Mouse (Mus musculus): ENCODE measurements at regions not wholly inside any gene's neighbourhood (a gene's known extent, or its start where the extent isn't known, plus 50 kb on each side); places are given as distances from the start of the nearest gene placed in this dataset.

DNA sequence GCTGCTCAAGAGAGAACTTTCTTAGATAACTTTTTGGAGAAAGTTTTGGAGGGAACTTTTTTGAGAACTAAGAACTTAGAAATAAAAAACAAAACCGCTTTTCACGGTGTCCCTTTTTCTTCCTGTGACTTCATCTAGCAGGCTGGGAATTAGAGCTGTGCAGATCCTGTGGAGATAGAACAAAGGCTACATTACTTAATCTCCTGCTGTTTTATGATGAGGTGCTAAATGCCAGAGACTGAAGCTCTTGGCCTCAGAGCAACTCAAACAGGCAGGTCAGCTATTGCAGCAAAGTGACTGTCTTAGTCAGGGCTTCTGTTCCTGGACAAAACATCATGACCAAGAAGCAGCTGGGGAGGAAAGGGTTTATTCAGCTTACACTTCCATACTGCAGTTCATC lies 157.3 kb downstream of the Pth2r start:
- no peak for DNase-seq (ENCODE audit: low read depth, low spot score)

DNA sequence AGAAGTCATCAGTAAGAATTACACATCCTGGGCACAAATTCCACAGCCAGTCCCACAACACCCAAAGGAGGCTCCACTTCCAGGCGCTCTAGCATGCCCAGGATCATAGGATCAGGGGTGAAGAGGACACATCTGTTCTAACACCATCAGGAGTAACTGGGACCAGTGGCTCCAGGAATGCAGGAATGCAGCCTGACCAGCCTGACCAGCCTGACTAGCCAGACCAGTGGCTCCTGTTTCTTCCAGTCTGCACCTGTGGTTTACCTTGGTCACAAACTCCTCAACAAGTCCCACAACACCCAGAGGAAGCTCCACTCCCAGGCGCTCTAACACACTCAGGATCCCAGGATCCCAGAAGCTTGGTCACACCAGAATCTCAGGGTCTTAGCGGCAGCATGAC lies 158.3 kb downstream of the Pth2r start:
- peak; percentile 2 for DNase-seq (ENCODE audit: low read depth, low spot score)

Data from forelimb bud, embryonic 11.5 days (tissue).